16 mouse cellular contexts compared by ENCODE assay signal in the genomic region with DNA sequence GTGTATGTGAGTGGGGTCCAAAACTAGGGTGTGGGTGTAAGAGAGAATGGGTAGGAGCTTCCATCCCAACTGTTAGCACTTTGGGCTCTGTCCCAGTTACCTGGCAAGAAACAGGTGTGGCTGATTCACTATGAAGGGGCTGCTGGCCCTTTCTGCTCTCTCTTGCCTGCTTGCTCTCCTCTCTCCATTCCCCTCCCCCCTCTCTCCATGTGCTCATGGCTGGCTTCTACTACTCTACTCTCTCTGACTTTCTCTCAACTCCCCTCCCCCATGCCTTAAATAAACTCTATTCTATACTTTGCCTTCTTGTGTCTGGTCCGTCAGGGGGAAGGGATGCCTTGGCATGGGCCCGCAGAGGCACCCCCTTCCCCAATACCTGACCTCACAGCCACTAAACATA. TPM values are rescaled to one million over a fixed set of nuclear protein-coding genes. Genes with fewer than 3 reads are reported as not detected.
A peak's percentile ranks its signal among the peaks of the same experiment; 100 is the strongest.
DNase-seq lines count a peak whose midpoint lies in the region; ATAC-seq and TF ChIP-seq lines count a peak whose summit lies in the region.
"Had no signal": no experiment of that assay in that cellular context is flagged by ENCODE, and none has a peak within 500 bp of the region (broad histone marks: within the 10 kb centered on the region; RNA-seq: fewer than 3 reads in every experiment).

No protein-coding gene starts in this region.

- no peak overlapping the region for H3K27ac ChIP-seq in heart, embryonic 13.5 days (replicated peaks)
- H3K27ac ChIP-seq in midbrain, embryonic 12.5 days (replicated peaks), result no peak overlapping the region
- no peak overlapping the region for H3K27ac ChIP-seq in midbrain, embryonic 11.5 days (ENCODE audit: low read depth, low read length)
- H3K27ac ChIP-seq in bone marrow, adult 2 months (ENCODE audit: control insufficient read depth, insufficient read depth, low read depth, low read length, poor library complexity), result peak overlapping the region; percentile 3; the same call in 1 of the 2 replicates
- H3K27ac ChIP-seq in liver, postnatal 0 days (ENCODE audit: low read depth), result 0 out of 2 replicates have a peak overlapping the region, but pooled peaks have one; percentile 12
- H3K27ac ChIP-seq: hindbrain, embryonic 14.5 days; left cerebral cortex, adult 2 months had no signal

- DNase-seq in heart, adult 11 months, result no peak
- no peak for DNase-seq in midbrain, embryonic 11.5 days (ENCODE audit: low spot score, missing footprints)
- DNase-seq in liver, postnatal 0 days, result no peak
- no peak for DNase-seq in urinary bladder, postnatal 4 days (ENCODE audit: low spot score in 2 of 2)
- DNase-seq in frontal cortex, postnatal 10 days (ENCODE audit: low spot score in 2 of 2), result no peak
- DNase-seq: adrenal gland, adult 8-10 months; cerebellum, adult 9-10 months; kidney, adult 8-10 months had no signal

- no peak overlapping the region for H3K4me3 ChIP-seq in heart, embryonic 13.5 days
- H3K4me3 ChIP-seq in midbrain, embryonic 12.5 days, result no peak overlapping the region
- H3K4me3 ChIP-seq in midbrain, embryonic 11.5 days (ENCODE audit: low read depth, low read length), result no peak overlapping the region
- H3K4me3 ChIP-seq in bone marrow, adult 2 months (replicated peaks; ENCODE audit: control insufficient read depth, low read depth, low read length), result no peak overlapping the region
- H3K4me3 ChIP-seq in liver, postnatal 0 days (ENCODE audit: low read depth, low read length), result no peak overlapping the region
- H3K4me3 ChIP-seq: left cerebral cortex, adult 2 months had no signal

- no peaks in the 10 kb centered on the region for H3K27me3 ChIP-seq in heart, embryonic 13.5 days (replicated peaks)
- H3K27me3 ChIP-seq in midbrain, embryonic 12.5 days, result peaks cover 27% of the 10 kb centered on the region
- no peaks in the 10 kb centered on the region for H3K27me3 ChIP-seq in midbrain, embryonic 11.5 days (ENCODE audit: control insufficient read depth, insufficient read depth, low read length)
- no peaks in the 10 kb centered on the region for H3K27me3 ChIP-seq in liver, postnatal 0 days (ENCODE audit: insufficient read depth, low read length)

- 66% methylated on average over 2 of the region's 2 CpGs for WGBS in heart, embryonic 13.5 days
- 70% methylated on average over 2 of the region's 2 CpGs for WGBS in midbrain, embryonic 12.5 days
- 55% methylated on average over 2 of the region's 2 CpGs for WGBS in midbrain, embryonic 11.5 days
- WGBS in bone marrow, adult 2 months, result 60% methylated on average over 2 of the region's 2 CpGs
- WGBS in liver, postnatal 0 days (ENCODE audit: insufficient replicate concordance), result 58% methylated on average over 2 of the region's 2 CpGs

- ATAC-seq in heart, embryonic 13.5 days (ENCODE audit: extremely low read depth, insufficient number of reproducible peaks, low FRiP score, low TSS enrichment), result no peak
- no peak for ATAC-seq in midbrain, embryonic 12.5 days (ENCODE audit: low FRiP score, low read depth)
- ATAC-seq in midbrain, embryonic 11.5 days (ENCODE audit: low FRiP score), result no peak
- no peak for ATAC-seq in liver, postnatal 0 days

- TF ChIP-seq POLR2A in bone marrow, adult 2 months (IDR thresholded peaks at IDR 0.05; ENCODE audit: borderline replicate concordance, control insufficient read depth, low read depth, low read length), result no peak

- H3K4me1 ChIP-seq in heart, embryonic 13.5 days, result peaks cover 46% of the 10 kb centered on the region
- H3K4me1 ChIP-seq in midbrain, embryonic 12.5 days, result peaks cover 5% of the 10 kb centered on the region
- peaks cover 2% of the 10 kb centered on the region; the same call in 1 of the 2 replicates for H3K4me1 ChIP-seq in midbrain, embryonic 11.5 days (ENCODE audit: control insufficient read depth, insufficient read depth, low read length)
- H3K4me1 ChIP-seq in bone marrow, adult 2 months (ENCODE audit: control insufficient read depth, insufficient read depth, low read length), result peaks cover 4% of the 10 kb centered on the region
- H3K4me1 ChIP-seq in liver, postnatal 0 days (ENCODE audit: insufficient read depth), result peaks cover 26% of the 10 kb centered on the region

- H3K4me2 ChIP-seq in heart, embryonic 13.5 days, result no peak overlapping the region
- no peak overlapping the region for H3K4me2 ChIP-seq in midbrain, embryonic 12.5 days (replicated peaks)
- no peak overlapping the region for H3K4me2 ChIP-seq in midbrain, embryonic 11.5 days
- H3K4me2 ChIP-seq in liver, postnatal 0 days (ENCODE audit: low read depth, low read length), result no peak overlapping the region
- H3K4me2 ChIP-seq: hindbrain, embryonic 14.5 days had no signal

- TF ChIP-seq EP300 in liver, postnatal 0 days (IDR thresholded peaks at IDR 0.05; ENCODE audit: low read depth), result no peak

- no peaks in the 10 kb centered on the region for H3K9me3 ChIP-seq in heart, embryonic 13.5 days
- no peaks in the 10 kb centered on the region for H3K9me3 ChIP-seq in midbrain, embryonic 12.5 days
- H3K9me3 ChIP-seq in midbrain, embryonic 11.5 days (ENCODE audit: control insufficient read depth, low read length), result no peaks in the 10 kb centered on the region
- no peaks in the 10 kb centered on the region for H3K9me3 ChIP-seq in liver, postnatal 0 days (ENCODE audit: low read length)

- peak overlapping the region; percentile 67; the same call in 1 of the 2 replicates for H3K9ac ChIP-seq in heart, embryonic 13.5 days
- H3K9ac ChIP-seq in midbrain, embryonic 12.5 days (replicated peaks), result 0 out of 2 replicates have a peak overlapping the region, but pooled peaks have one; percentile 1
- H3K9ac ChIP-seq in midbrain, embryonic 11.5 days (ENCODE audit: low read length), result no peak overlapping the region
- H3K9ac ChIP-seq in liver, postnatal 0 days (replicated peaks), result no peak overlapping the region; the same call in 1 of the 2 replicates
- H3K9ac ChIP-seq: hindbrain, embryonic 14.5 days had no signal

- no peaks in the 10 kb centered on the region for H3K36me3 ChIP-seq in heart, embryonic 13.5 days
- H3K36me3 ChIP-seq in midbrain, embryonic 12.5 days, result no peaks in the 10 kb centered on the region
- H3K36me3 ChIP-seq in midbrain, embryonic 11.5 days (ENCODE audit: control insufficient read depth, insufficient read depth, low read length), result no peaks in the 10 kb centered on the region
- no peaks in the 10 kb centered on the region for H3K36me3 ChIP-seq in liver, postnatal 0 days (replicated peaks; ENCODE audit: insufficient read depth, low read length)

- TF ChIP-seq CTCF in bone marrow, adult 2 months (IDR thresholded peaks at IDR 0.05; ENCODE audit: control insufficient read depth, insufficient read depth, low read length), result no peak
- no peak for TF ChIP-seq CTCF in liver, postnatal 0 days (IDR thresholded peaks at IDR 0.05; ENCODE audit: low read depth)

RNA-seq across cellular contexts. Expression of a gene that starts 1.8 kb away (rescaled TPM):
- polyA plus RNA-seq in heart, embryonic 13.5 days (2015; fragmentation: Nextera tagmentation; extraction: Ambion mirVana), result 698 and 779 TPM in 2 replicates
- 1,236 and 1,324 TPM in 2 replicates for polyA plus RNA-seq in midbrain, embryonic 12.5 days (2016; fragmentation: Nextera tagmentation; extraction: Ambion mirVana)
- 1,541 and 1,584 TPM in 2 replicates for polyA plus RNA-seq in midbrain, embryonic 11.5 days (2014; fragmentation: Nextera tagmentation; extraction: Ambion mirVana)
- polyA plus RNA-seq in bone marrow, adult 2 months (2011; ENCODE audit: insufficient read depth, insufficient read length, low replicate concordance, missing spikeins), result 294 and 808 TPM in 2 replicates
- polyA plus RNA-seq in liver, postnatal 0 days (2015; fragmentation: Nextera tagmentation; extraction: Ambion mirVana), result 231 and 250 TPM in 2 replicates

RNA-seq across cellular contexts. Expression of a gene that starts 18.3 kb away (rescaled TPM):
- polyA plus RNA-seq in heart, embryonic 13.5 days (2015; fragmentation: Nextera tagmentation; extraction: Ambion mirVana), result not detected in 2 replicates
- not detected in 2 replicates for polyA plus RNA-seq in midbrain, embryonic 12.5 days (2016; fragmentation: Nextera tagmentation; extraction: Ambion mirVana)
- polyA plus RNA-seq in midbrain, embryonic 11.5 days (2014; fragmentation: Nextera tagmentation; extraction: Ambion mirVana), result 0.14 and 0.34 TPM in 2 replicates
- polyA plus RNA-seq in bone marrow, adult 2 months (2011; ENCODE audit: insufficient read depth, insufficient read length, low replicate concordance, missing spikeins), result not detected in 2 replicates
- not detected in 2 replicates for polyA plus RNA-seq in liver, postnatal 0 days (2015; fragmentation: Nextera tagmentation; extraction: Ambion mirVana)
- polyA plus RNA-seq: liver, adult 2 months; macrophage; spleen, adult 2 months had no signal

RNA-seq across cellular contexts. Expression of a gene that starts 37.0 kb away (rescaled TPM):
- polyA plus RNA-seq in heart, embryonic 13.5 days (2015; fragmentation: Nextera tagmentation; extraction: Ambion mirVana), result 14.3 and 14.5 TPM in 2 replicates
- polyA plus RNA-seq in midbrain, embryonic 12.5 days (2016; fragmentation: Nextera tagmentation; extraction: Ambion mirVana), result 32.1 and 32.6 TPM in 2 replicates
- 22.9 and 24.7 TPM in 2 replicates for polyA plus RNA-seq in midbrain, embryonic 11.5 days (2014; fragmentation: Nextera tagmentation; extraction: Ambion mirVana)
- 7.8 and 16.6 TPM in 2 replicates for polyA plus RNA-seq in bone marrow, adult 2 months (2011; ENCODE audit: insufficient read depth, insufficient read length, low replicate concordance, missing spikeins)
- polyA plus RNA-seq in liver, postnatal 0 days (2015; fragmentation: Nextera tagmentation; extraction: Ambion mirVana), result 6.4 and 7.0 TPM in 2 replicates

Comparison
In these comparisons a context has a peak if more than half of its experiments do, and no peak if none do; other contexts are left out.
1. H3K9ac ChIP-seq: peak in heart, embryonic 13.5 days (single experiment) and midbrain, embryonic 12.5 days (single experiment); none in midbrain, embryonic 11.5 days (single experiment) and liver, postnatal 0 days (single experiment).
2. H3K27ac ChIP-seq: peak in bone marrow, adult 2 months (single experiment) and liver, postnatal 0 days (single experiment); none in heart, embryonic 13.5 days (single experiment), midbrain, embryonic 12.5 days (single experiment) and midbrain, embryonic 11.5 days (single experiment).